ENCODE assay signal across 25 mouse cellular contexts in the genomic region with DNA sequence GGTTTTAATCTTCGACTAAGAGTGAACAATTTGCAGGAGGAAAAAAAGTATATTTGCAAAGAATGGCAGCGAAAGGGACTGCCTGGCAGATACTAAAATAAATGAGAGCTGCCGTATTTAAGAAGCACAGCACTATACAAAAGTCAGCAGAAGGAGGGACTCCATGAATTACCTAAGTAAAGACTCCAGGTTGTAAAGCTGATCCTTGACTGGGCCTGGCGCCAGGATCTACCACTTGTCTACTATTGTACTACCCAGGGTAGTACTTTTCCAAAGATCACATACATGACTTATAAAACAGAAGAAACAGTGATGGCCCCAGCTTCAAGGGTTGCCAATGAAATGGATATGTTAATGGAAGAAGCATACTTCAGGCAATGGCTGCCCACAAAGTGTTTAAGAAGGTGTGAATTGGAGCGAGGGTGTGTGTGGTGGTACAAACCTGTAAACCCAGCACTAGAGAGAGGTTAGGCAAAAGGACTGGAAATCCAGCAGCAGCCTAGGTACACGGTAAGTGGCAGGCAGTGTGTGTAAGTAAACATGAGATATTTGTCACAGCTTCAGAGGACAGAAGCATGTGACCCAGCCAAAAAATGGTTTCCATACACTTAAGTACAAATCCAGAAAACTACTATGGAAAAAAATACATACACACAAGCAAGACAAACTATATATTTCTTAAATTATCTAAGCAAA.
DNase-seq lines count a peak whose midpoint lies in the region; ATAC-seq and TF ChIP-seq lines count a peak whose summit lies in the region.
"Had no signal": no experiment of that assay in that cellular context is flagged by ENCODE, and none has a peak within 500 bp of the region (broad histone marks: within the 10 kb centered on the region; RNA-seq: fewer than 3 reads in every experiment).

No protein-coding gene starts in this region.

- no peak for ATAC-seq in limb, embryonic 12.5 days (ENCODE audit: insufficient number of reproducible peaks, insufficient read depth, low FRiP score, low TSS enrichment, low read depth)
- no peak for ATAC-seq in forebrain, embryonic 14.5 days
- ATAC-seq: forebrain, postnatal 0 days; inflammation-experienced regulatory T-cells, adult 6 months; midbrain, embryonic 13.5 days had no signal

- WGBS in cerebellum, adult 2 months = 88% methylated on average over 6 of the region's 6 CpGs
- 68% methylated on average over 6 of the region's 6 CpGs for WGBS in limb, embryonic 12.5 days
- WGBS in limb, embryonic 10.5 days = 84% methylated on average over 6 of the region's 6 CpGs
- WGBS in lung, adult 2 months = 61% methylated on average over 6 of the region's 6 CpGs
- 82% methylated on average over 6 of the region's 6 CpGs for WGBS in forebrain, embryonic 14.5 days

- DNase-seq in cerebellum, adult 18-20 months = peak; percentile 9 to 14
- no peak for DNase-seq in cerebellum, adult 2 months
- DNase-seq in limb, embryonic 10.5 days (ENCODE audit: low spot score) = no peak
- DNase-seq in lung, adult 2 months = peak; percentile 7
- peak; percentile 11 for DNase-seq in lung, postnatal 14 days
- no peak for DNase-seq in forebrain, embryonic 14.5 days (ENCODE audit: low spot score)
- DNase-seq in heart, postnatal 25 days (ENCODE audit: low spot score) = no peak
- DNase-seq: adrenal gland, postnatal 10 days; cerebellum, adult 9-11 months; forebrain, postnatal 0 days; gastrocnemius, postnatal 14 days; heart, adult 18-20 months; heart, postnatal 4 days; kidney, adult 2 months; layer of hippocampus, postnatal 36 days; liver; right cerebral cortex, postnatal 14 days had no signal

- H3K27ac ChIP-seq in cerebellum, adult 2 months (ENCODE audit: insufficient read depth, low read length) = no peak overlapping the region
- peak overlapping the region; percentile 56 for H3K27ac ChIP-seq in limb, embryonic 12.5 days
- no peak overlapping the region for H3K27ac ChIP-seq in limb, embryonic 10.5 days
- H3K27ac ChIP-seq in forebrain, embryonic 14.5 days (ENCODE audit: low read depth, low read length) = no peak overlapping the region
- H3K27ac ChIP-seq: forebrain, embryonic 10.5 days; heart, embryonic 15.5 days; hindbrain, embryonic 14.5 days; kidney, postnatal 0 days; liver, embryonic 15.5 days; midbrain, embryonic 13.5 days had no signal

- intact Hi-C loops in heart, postnatal 25 days (cut with DNase I) = no loop called here

- no peaks in the 10 kb centered on the region for H3K4me1 ChIP-seq in cerebellum, adult 2 months (ENCODE audit: control insufficient read depth, insufficient read depth, low read length)
- peaks cover 40% of the 10 kb centered on the region for H3K4me1 ChIP-seq in limb, embryonic 12.5 days (replicated peaks)
- H3K4me1 ChIP-seq in limb, embryonic 10.5 days = peaks cover 48% of the 10 kb centered on the region
- H3K4me1 ChIP-seq in lung, adult 2 months (ENCODE audit: control insufficient read depth, insufficient read depth, low read length) = no peaks in the 10 kb centered on the region
- no peaks in the 10 kb centered on the region for H3K4me1 ChIP-seq in forebrain, embryonic 14.5 days (ENCODE audit: control insufficient read depth, insufficient read depth, low read length)
- H3K4me1 ChIP-seq: liver, embryonic 15.5 days had no signal

- H3K27me3 ChIP-seq in cerebellum, adult 2 months (ENCODE audit: control insufficient read depth, insufficient read depth, low read length) = no peaks in the 10 kb centered on the region
- H3K27me3 ChIP-seq in limb, embryonic 12.5 days = no peaks in the 10 kb centered on the region
- no peaks in the 10 kb centered on the region for H3K27me3 ChIP-seq in limb, embryonic 10.5 days (ENCODE audit: low read depth, poor library complexity, severe bottlenecking)
- H3K27me3 ChIP-seq in forebrain, embryonic 14.5 days (replicated peaks; ENCODE audit: control insufficient read depth, insufficient read depth, low read length) = no peaks in the 10 kb centered on the region
- H3K27me3 ChIP-seq: heart, embryonic 15.5 days; liver, embryonic 15.5 days; midbrain, embryonic 13.5 days had no signal

- H3K4me2 ChIP-seq in limb, embryonic 12.5 days = no peak overlapping the region
- no peak overlapping the region for H3K4me2 ChIP-seq in forebrain, embryonic 14.5 days (ENCODE audit: low read length)
- H3K4me2 ChIP-seq: heart, embryonic 15.5 days; hindbrain, embryonic 14.5 days; liver, embryonic 15.5 days; midbrain, embryonic 13.5 days had no signal

- no peak overlapping the region for H3K9ac ChIP-seq in limb, embryonic 12.5 days (replicated peaks)
- H3K9ac ChIP-seq in forebrain, embryonic 14.5 days (ENCODE audit: low read length) = no peak overlapping the region
- H3K9ac ChIP-seq: forebrain, postnatal 0 days; heart, embryonic 15.5 days; hindbrain, embryonic 14.5 days; liver, embryonic 15.5 days; midbrain, embryonic 13.5 days had no signal

- H3K9me3 ChIP-seq in limb, embryonic 12.5 days = no peaks in the 10 kb centered on the region
- no peaks in the 10 kb centered on the region for H3K9me3 ChIP-seq in limb, embryonic 10.5 days (replicated peaks)
- H3K9me3 ChIP-seq in forebrain, embryonic 14.5 days (replicated peaks; ENCODE audit: control insufficient read depth, low read length) = no peaks in the 10 kb centered on the region
- H3K9me3 ChIP-seq: forebrain, embryonic 10.5 days; heart, embryonic 15.5 days; liver, embryonic 15.5 days; midbrain, embryonic 13.5 days had no signal

- TF ChIP-seq POLR2A in cerebellum, adult 2 months (IDR thresholded peaks at IDR 0.05; ENCODE audit: borderline replicate concordance, insufficient read depth, low read length) = no peak
- no peak for TF ChIP-seq POLR2A in lung, adult 2 months (IDR thresholded peaks at IDR 0.05; ENCODE audit: borderline replicate concordance, extremely low read depth, low read depth, low read length)

- no peak for TF ChIP-seq CTCF in cerebellum, adult 2 months (IDR thresholded peaks at IDR 0.05; ENCODE audit: borderline replicate concordance, insufficient read depth, low read depth, low read length)
- no peak for TF ChIP-seq CTCF in lung, adult 2 months (IDR thresholded peaks at IDR 0.05; ENCODE audit: insufficient read depth, low read length)

- no peaks in the 10 kb centered on the region for H3K36me3 ChIP-seq in limb, embryonic 12.5 days
- no peaks in the 10 kb centered on the region for H3K36me3 ChIP-seq in limb, embryonic 10.5 days
- H3K36me3 ChIP-seq in forebrain, embryonic 14.5 days (ENCODE audit: control insufficient read depth, insufficient read depth, low read length) = no peaks in the 10 kb centered on the region
- H3K36me3 ChIP-seq: forebrain, embryonic 10.5 days; heart, embryonic 15.5 days; liver, embryonic 15.5 days; midbrain, embryonic 13.5 days had no signal

- H3K4me3 ChIP-seq in cerebellum, adult 2 months (replicated peaks; ENCODE audit: insufficient read depth, low read depth, low read length) = no peak overlapping the region
- no peak overlapping the region for H3K4me3 ChIP-seq in limb, embryonic 12.5 days (replicated peaks)
- no peak overlapping the region for H3K4me3 ChIP-seq in limb, embryonic 10.5 days
- no peak overlapping the region for H3K4me3 ChIP-seq in lung, adult 2 months (replicated peaks; ENCODE audit: extremely low read depth, low read depth, low read length)
- no peak overlapping the region for H3K4me3 ChIP-seq in forebrain, embryonic 14.5 days (ENCODE audit: low read depth, low read length)
- H3K4me3 ChIP-seq: forebrain, embryonic 10.5 days; heart, embryonic 15.5 days; liver, embryonic 15.5 days; midbrain, embryonic 13.5 days had no signal

Comparison
In these comparisons a context has a peak if more than half of its experiments do, and no peak if none do; other contexts are left out.
1. DNase-seq: peak in cerebellum, adult 18-20 months (2 of 2), lung, adult 2 months (single experiment) and lung, postnatal 14 days (single experiment); none in cerebellum, adult 2 months (0 of 2), limb, embryonic 10.5 days (single experiment), forebrain, embryonic 14.5 days (single experiment) and heart, postnatal 25 days (single experiment).